Mouse (Mus musculus): ENCODE measurements around the gene Slc6a5.
"Not testable (repeated sequence)": the region's sequence is repeated elsewhere in the genome, so short reads cannot be mapped to it uniquely, and the experiment has no call there.

Gene Slc6a5

GRCm38 (mm10) chr7:49913728-49914328 lies 3.9 kb downstream of the Slc6a5 start:
- DNase-seq (ENCODE audit: low spot score) = no peak

GRCm38 (mm10) chr7:49914946-49915345 lies 5.0 kb downstream of the Slc6a5 start:
- no peak for DNase-seq (ENCODE audit: low spot score)

GRCm38 (mm10) chr7:49915471-49915870 lies 5.5 kb downstream of the Slc6a5 start:
- no peak for DNase-seq (ENCODE audit: low spot score)

GRCm38 (mm10) chr7:49919494-49919893 lies 9.5 kb downstream of the Slc6a5 start:
- no peak for DNase-seq (ENCODE audit: low spot score)

- no peak for DNase-seq (ENCODE audit: low spot score)
These were observed 10.8 kb downstream of the Slc6a5 start for GRCm38 (mm10) chr7:49920751-49921150.

GRCm38 (mm10) chr7:49922928-49923327 lies 13.0 kb downstream of the Slc6a5 start:
- DNase-seq (ENCODE audit: low spot score) = no peak

- DNase-seq (ENCODE audit: low spot score) = peak; percentile 74
These were observed 13.4 kb downstream of the Slc6a5 start for GRCm38 (mm10) chr7:49923376-49923775.

GRCm38 (mm10) chr7:49928571-49928970 lies 18.6 kb downstream of the Slc6a5 start:
- no peak for DNase-seq (ENCODE audit: low spot score)

GRCm38 (mm10) chr7:49929999-49930398 lies 20.1 kb downstream of the Slc6a5 start:
- no peak for DNase-seq (ENCODE audit: low spot score)

GRCm38 (mm10) chr7:49933386-49934115 lies 23.6 kb downstream of the Slc6a5 start:
- DNase-seq (ENCODE audit: low spot score) = not testable (repeated sequence)

- no peak for DNase-seq (ENCODE audit: low spot score)
These were observed 26.9 kb downstream of the Slc6a5 start for GRCm38 (mm10) chr7:49936821-49937220.

- no peak for DNase-seq (ENCODE audit: low spot score)
These were observed 32.1 kb downstream of the Slc6a5 start for GRCm38 (mm10) chr7:49942023-49942422.

GRCm38 (mm10) chr7:49942490-49942889 lies 32.5 kb downstream of the Slc6a5 start:
- no peak for DNase-seq (ENCODE audit: low spot score)

- no peak for DNase-seq (ENCODE audit: low spot score)
These were observed 36.7 kb downstream of the Slc6a5 start for GRCm38 (mm10) chr7:49946691-49947090.

GRCm38 (mm10) chr7:49953546-49954181 lies 43.7 kb downstream of the Slc6a5 start:
- DNase-seq (ENCODE audit: low spot score) = no peak

GRCm38 (mm10) chr7:49954834-49955233 lies 44.9 kb downstream of the Slc6a5 start:
- DNase-seq (ENCODE audit: low spot score) = no peak

GRCm38 (mm10) chr7:49957142-49957541 lies 47.2 kb downstream of the Slc6a5 start:
- no peak for DNase-seq (ENCODE audit: low spot score)

- no peak for DNase-seq (ENCODE audit: low spot score)
These were observed 53.8 kb downstream of the Slc6a5 start for GRCm38 (mm10) chr7:49963764-49964163.

GRCm38 (mm10) chr7:49969516-49969915 lies 59.6 kb downstream of the Slc6a5 start:
- DNase-seq (ENCODE audit: low spot score) = no peak

GRCm38 (mm10) chr7:49974841-49975440 lies 65.0 kb downstream of the Slc6a5 start, which contains the start of gene Nell1:
TSS of gene Nell1 (plus strand) at chr7:49974864.
- DNase-seq (ENCODE audit: low spot score) = no peak

- no peak for DNase-seq (ENCODE audit: low spot score)
These were observed 65.6 kb downstream of the Slc6a5 start for GRCm38 (mm10) chr7:49975441-49976121.

Measured in testis, postnatal 10 days (tissue).